Mouse (Mus musculus) heart, postnatal 4 days (tissue): ENCODE measurements around the gene Rabgap1l. TPM values are rescaled to one million over a fixed set of nuclear protein-coding genes. Genes with fewer than 3 reads are reported as not detected.
"Not testable (repeated sequence)": the region's sequence is repeated elsewhere in the genome, so short reads cannot be mapped to it uniquely, and the experiment has no call there.

Experiments used
- DNase-seq: peaks from one replicate; pipeline ENCODE4 v3.0.0; 2021
- total RNA-seq, 2 experiments: library from RNA; stranded (reverse); gene quantifications; 2 replicates each; pipeline ENCODE4 v1.2.3; 2021

The Rabgap1l gene
- total RNA-seq, 2 experiments from 2014 or later = 120 to 126 TPM

GRCm38 (mm10) chr1:160308996-160309395 is 484.0 kb downstream of the Rabgap1l start:
- no peak for DNase-seq

GRCm38 (mm10) chr1:160308498-160308897 is 484.5 kb downstream of the Rabgap1l start:
- DNase-seq = no peak

- DNase-seq = no peak
Observed at GRCm38 (mm10) chr1:160306866-160307616, 486.0 kb downstream of the Rabgap1l start.

GRCm38 (mm10) chr1:160306336-160306735 is 486.7 kb downstream of the Rabgap1l start:
- no peak for DNase-seq

- no peak for DNase-seq
Observed at GRCm38 (mm10) chr1:160305826-160306225, 487.2 kb downstream of the Rabgap1l start.

- DNase-seq = no peak
Observed at GRCm38 (mm10) chr1:160304969-160305498, 488.0 kb downstream of the Rabgap1l start.

- no peak for DNase-seq
Observed at GRCm38 (mm10) chr1:160302268-160302667, 490.7 kb downstream of the Rabgap1l start.

GRCm38 (mm10) chr1:160301156-160301555 is 491.9 kb downstream of the Rabgap1l start:
- DNase-seq = no peak

GRCm38 (mm10) chr1:160300704-160301103 is 492.3 kb downstream of the Rabgap1l start:
- no peak for DNase-seq

- DNase-seq = no peak
Observed at GRCm38 (mm10) chr1:160299979-160300378, 493.0 kb downstream of the Rabgap1l start.

- DNase-seq = no peak
Observed at GRCm38 (mm10) chr1:160298893-160299292, 494.1 kb downstream of the Rabgap1l start.

GRCm38 (mm10) chr1:160297701-160298100 is 495.3 kb downstream of the Rabgap1l start:
- no peak for DNase-seq

- DNase-seq = no peak
Observed at GRCm38 (mm10) chr1:160295323-160295722, 497.7 kb downstream of the Rabgap1l start.

GRCm38 (mm10) chr1:160293488-160293887 is 499.5 kb downstream of the Rabgap1l start:
- DNase-seq = no peak

- DNase-seq = no peak
Observed at GRCm38 (mm10) chr1:160292058-160292457, 501.0 kb downstream of the Rabgap1l start.

GRCm38 (mm10) chr1:160290242-160290641 is 502.8 kb downstream of the Rabgap1l start:
- DNase-seq = no peak

GRCm38 (mm10) chr1:160287058-160287645 is 505.9 kb downstream of the Rabgap1l start:
- DNase-seq = no peak

- no peak for DNase-seq
Observed at GRCm38 (mm10) chr1:160286400-160287057, 506.5 kb downstream of the Rabgap1l start.

GRCm38 (mm10) chr1:160284241-160284640 is 508.8 kb downstream of the Rabgap1l start:
- no peak for DNase-seq

GRCm38 (mm10) chr1:160282166-160282874 is 510.7 kb downstream of the Rabgap1l start:
- DNase-seq = not testable (repeated sequence)

- no peak for DNase-seq
Observed at GRCm38 (mm10) chr1:160281337-160282084, 511.5 kb downstream of the Rabgap1l start.

- DNase-seq = no peak
Observed at GRCm38 (mm10) chr1:160280603-160281002, 512.4 kb downstream of the Rabgap1l start.
